In genomic region chr8:11544386-11544785, GRCm38 (mm10) we compare ENCODE assay signal across 7 mouse cellular contexts. TPM values are rescaled to one million over a fixed set of nuclear protein-coding genes. Genes with fewer than 3 reads are reported as not detected.
A peak's percentile ranks its signal among the peaks of the same experiment; 100 is the strongest.
DNase-seq lines count a peak whose midpoint lies in the region; ATAC-seq lines count a peak whose summit lies in the region.

No protein-coding gene starts in this region.

- intact Hi-C loops in left cerebral cortex, postnatal 4 days (cut with DNase I): no loop called here

- peak; percentile 50 for DNase-seq in left cerebral cortex, postnatal 4 days
- no peak for DNase-seq in left cerebral cortex, adult 11 months (ENCODE audit: low spot score)
- DNase-seq in T-cell, adult 2 months (ENCODE audit: low spot score): peak; percentile 74
- DNase-seq in cerebellum, adult 9-10 months: peak; percentile 51
- peak; percentile 39 to 80 for DNase-seq in kidney, adult 8-10 months
- DNase-seq in testis, postnatal 14 days (ENCODE audit: low spot score): peak; percentile 62

- peak; percentile 76; the same call in 1 of the 2 replicates for ATAC-seq in megakaryocyte progenitor cell, adult 5-6 weeks (replicated peaks; ENCODE audit: poor library complexity)

RNA-seq across cellular contexts. Expression of gene Cars2, which starts 6.2 kb away (rescaled TPM):
- 10 to 100 TPM; 33.4 to 37.2 TPM for total RNA-seq in left cerebral cortex, postnatal 4 days (2021)
- 27.6 and 32.8 TPM in 2 replicates for total RNA-seq in megakaryocyte progenitor cell, adult 5-6 weeks (2015)
- total RNA-seq in megakaryocyte progenitor cell, adult 5-6 weeks (2017): 39.6 and 41.2 TPM in 2 replicates

RNA-seq across cellular contexts. Expression of gene Ing1, which starts 11.0 kb away (rescaled TPM):
- 10 to 100 TPM; 61.3 to 65.7 TPM for total RNA-seq in left cerebral cortex, postnatal 4 days (2021)
- 30.3 and 31.5 TPM in 2 replicates for total RNA-seq in megakaryocyte progenitor cell, adult 5-6 weeks (2015)
- total RNA-seq in megakaryocyte progenitor cell, adult 5-6 weeks (2017): 41.7 and 52.5 TPM in 2 replicates

RNA-seq across cellular contexts. Expression of gene Naxd, which starts 47.1 kb away (rescaled TPM):
- total RNA-seq in left cerebral cortex, postnatal 4 days (2021): 10 to 100 TPM; 62.9 to 68.7 TPM
- 59.8 and 65.7 TPM in 2 replicates for total RNA-seq in megakaryocyte progenitor cell, adult 5-6 weeks (2015)
- total RNA-seq in megakaryocyte progenitor cell, adult 5-6 weeks (2017): 70.6 and 72.5 TPM in 2 replicates
